Mouse (Mus musculus) ES-Bruce4 (cell line): Measurements from ENCODE around the gene Shank2.

Experiments used
- CTCF ChIP-seq: IDR thresholded peaks from one replicate; pipeline ENCODE4 v1.8.1; 2011; ENCODE audit warnings: low read depth, low read length
- EP300 ChIP-seq: IDR thresholded peaks from 2 replicates; pipeline ENCODE4 v1.6.1; 2011; ENCODE audit warnings: low read depth, low read length; ENCODE audit not compliant: insufficient read depth
- POLR2A ChIP-seq: IDR thresholded peaks from one replicate; pipeline ENCODE4 v1.8.1; 2011; ENCODE audit warnings: low read length; ENCODE audit not compliant: insufficient read depth

DNA sequence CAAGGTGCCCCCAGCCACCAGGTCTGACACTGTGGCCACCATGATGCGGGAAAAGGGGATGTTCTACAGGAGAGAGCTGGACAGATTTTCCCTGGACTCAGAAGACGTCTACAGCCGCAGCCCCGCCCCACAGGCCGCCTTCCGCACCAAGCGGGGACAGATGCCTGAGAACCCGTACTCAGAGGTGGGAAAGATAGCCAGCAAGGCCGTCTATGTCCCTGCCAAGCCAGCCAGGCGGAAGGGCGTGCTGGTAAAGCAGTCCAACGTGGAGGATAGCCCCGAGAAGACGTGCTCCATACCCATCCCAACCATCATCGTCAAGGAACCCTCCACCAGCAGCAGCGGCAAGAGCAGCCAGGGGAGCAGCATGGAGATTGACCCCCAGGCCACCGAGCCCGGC lies 408.0 kb downstream of the Shank2 start:
- no peak for TF ChIP-seq POLR2A
- TF ChIP-seq CTCF: no peak
- TF ChIP-seq EP300: no peak
